Mouse (Mus musculus) forebrain, embryonic 10.5 days (tissue): Measurements from ENCODE around the gene Naa40. TPM values are rescaled to one million over a fixed set of nuclear protein-coding genes. Genes with fewer than 3 reads are reported as not detected.

Experiments
- DNase-seq: peaks from one replicate; pipeline ENCODE4 v3.0.0-alpha.2; 2017; ENCODE audit warnings: low spot score; ENCODE audit errors: extremely low spot score
- H3K27ac ChIP-seq: fragments of 300-500 bp; sonication (generic); 2 replicates; pipeline ENCODE4 v1.5.1; 2016; ENCODE audit warnings: mild to moderate bottlenecking
- H3K27me3 ChIP-seq: fragments of 300-500 bp; sonication (generic); 2 replicates; pipeline ENCODE4 v1.6.1; 2016; ENCODE audit warnings: mild to moderate bottlenecking; ENCODE audit not compliant: poor library complexity, severe bottlenecking
- H3K36me3 ChIP-seq: fragments of 300-500 bp; sonication (generic); replicated peaks from 2 replicates; pipeline ENCODE4 v1.6.1; 2016; ENCODE audit warnings: mild to moderate bottlenecking, moderate library complexity
- H3K4me1 ChIP-seq: fragments of 300-500 bp; sonication (generic); 2 replicates; pipeline ENCODE4 v1.6.1; 2016
- H3K4me3 ChIP-seq: fragments of 300-500 bp; sonication (generic); 2 replicates; pipeline ENCODE4 v1.5.1; 2016; ENCODE audit warnings: mild to moderate bottlenecking, moderate library complexity
- H3K9me3 ChIP-seq: fragments of 300-500 bp; sonication (generic); 2 replicates; pipeline ENCODE4 v1.6.1; 2016; ENCODE audit warnings: mild to moderate bottlenecking, moderate library complexity
- WGBS: fragments of 180-500 bp; shearing (Covaris S2); methylation state at CpG from one replicate; pipeline ENCODE4 v1.1.7; 2016; 5-methylcytosine and 5-hydroxymethylcytosine counted together
- polyA plus RNA-seq: library from polyadenylated mRNA; unstranded; fragments of >200 nt; fragmentation: Nextera tagmentation; extraction: Ambion mirVana; gene quantifications from 2 replicates; pipeline ENCODE4 v1.2.1, GENCODE M21; 2016

The Naa40 gene
- polyA plus RNA-seq, 1 experiment from 2014 or later = 106 TPM

DNA sequence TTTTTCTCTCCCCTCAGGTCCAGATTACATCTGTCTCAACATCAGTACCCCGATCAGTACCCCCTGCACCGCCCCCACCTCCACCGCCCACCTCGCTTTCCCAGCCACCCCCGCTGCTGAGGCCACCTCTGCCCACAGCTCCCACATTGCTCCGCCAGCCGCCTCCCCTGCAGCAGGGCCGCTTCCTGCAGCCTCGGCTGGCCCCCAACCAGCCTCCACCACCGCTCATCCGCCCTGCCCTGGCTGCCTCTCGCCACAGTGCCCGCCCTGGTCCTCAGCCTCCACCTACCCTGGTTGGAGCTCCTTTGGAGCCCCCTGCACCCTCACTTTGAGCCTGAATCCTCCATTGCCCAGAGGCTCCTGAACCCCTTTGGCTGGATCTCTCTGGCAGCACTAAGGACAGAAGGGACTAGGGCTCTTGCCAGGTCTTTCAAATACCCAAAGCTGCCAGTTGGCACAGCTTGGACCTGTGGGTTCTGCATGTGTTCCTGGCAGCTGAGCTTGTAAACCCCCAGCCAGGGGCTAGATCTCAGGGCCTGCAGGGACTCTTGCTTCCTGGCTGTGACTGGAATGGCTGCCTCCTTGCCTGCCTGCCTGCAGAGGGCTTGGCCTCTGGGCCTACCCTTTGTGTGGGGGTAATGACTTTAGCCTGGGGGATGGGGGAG lies 33.5 kb upstream of the Naa40 start:
- Histone ChIP-seq H3K9me3 (peaks cover 5% of the 10 kb centered on the region; the same call in 1 of the 2 replicates), H3K27ac (peak overlapping the region; percentile 61), H3K36me3 (peaks cover 100% of the 10 kb centered on the region), H3K27me3 (no peaks in the 10 kb centered on the region), H3K4me3 (peak overlapping the region; percentile 19; the same call in 1 of the 2 replicates), H3K4me1 (peaks cover 71% of the 10 kb centered on the region)
- no peak for DNase-seq
- WGBS = 85% methylated on average over 13 of the region's 13 CpGs

DNA sequence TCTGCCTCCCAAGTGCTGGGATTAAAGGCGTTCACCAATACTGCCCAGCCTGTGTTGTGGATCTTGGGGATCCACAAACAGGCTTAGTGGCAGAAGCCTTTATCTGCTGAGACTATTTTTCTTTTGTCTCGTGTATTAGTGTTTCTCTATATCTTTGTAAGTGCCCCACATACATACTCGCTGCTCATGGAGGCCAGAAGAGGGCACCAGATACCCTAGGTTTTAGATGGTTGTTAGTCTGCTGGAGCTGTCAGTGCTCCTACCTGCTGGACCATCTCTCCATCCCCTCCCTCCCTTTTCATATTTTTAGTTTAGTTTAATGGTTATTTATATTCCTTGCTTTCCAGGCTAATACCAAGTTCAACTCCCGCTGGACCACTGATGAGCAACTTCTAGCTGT lies 32.5 kb upstream of the Naa40 start:
- peaks cover 5% of the 10 kb centered on the region; the same call in 1 of the 2 replicates for H3K9me3 ChIP-seq
- no peak for DNase-seq
- peaks cover 90% of the 10 kb centered on the region for H3K36me3 ChIP-seq
- H3K27ac ChIP-seq = no peak overlapping the region
- peaks cover 79% of the 10 kb centered on the region for H3K4me1 ChIP-seq
- no peaks in the 10 kb centered on the region for H3K27me3 ChIP-seq
- 93% methylated on average over 4 of the region's 4 CpGs for WGBS
- no peak overlapping the region for H3K4me3 ChIP-seq

DNA sequence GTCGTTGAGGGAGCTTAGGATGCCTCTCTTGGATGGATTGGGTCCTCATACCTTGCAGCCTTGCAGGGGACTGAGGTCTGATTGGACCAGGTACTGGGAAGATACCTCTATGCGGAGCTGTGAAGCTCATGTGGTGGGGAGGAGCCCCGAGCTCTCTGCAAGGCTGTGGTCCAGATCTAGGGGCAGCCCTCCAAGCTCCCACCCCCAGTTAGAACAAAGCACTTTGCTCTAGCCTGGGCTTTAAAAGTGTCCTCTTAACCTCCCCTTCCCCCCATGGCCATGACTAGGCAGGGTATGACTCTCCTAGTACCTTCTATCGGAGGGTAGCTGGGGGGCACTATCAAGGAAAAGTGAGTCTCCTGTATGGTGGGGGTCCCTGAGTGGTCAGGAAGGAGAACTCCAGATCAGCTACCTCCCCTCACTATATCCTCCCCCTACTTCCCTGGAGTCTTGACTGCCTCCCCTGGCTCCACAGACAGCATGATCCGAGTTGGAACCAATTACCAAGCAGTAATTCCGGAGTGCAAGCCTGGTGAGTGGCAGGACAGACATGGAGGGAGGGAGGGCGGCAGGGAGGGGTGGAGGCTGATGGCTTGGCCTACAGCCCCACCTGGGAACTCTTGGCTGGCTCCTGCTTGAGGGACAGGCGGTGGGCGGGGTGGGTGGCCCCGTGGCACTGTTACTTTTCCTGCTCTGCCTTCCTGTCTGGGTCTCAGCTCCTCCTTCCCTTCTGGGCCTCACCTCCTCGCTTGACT lies 28.5 kb upstream of the Naa40 start:
- 13% methylated on average over 11 of the region's 11 CpGs for WGBS
- Histone ChIP-seq H3K27ac (peak overlapping the region; percentile 100), H3K27me3 (no peaks in the 10 kb centered on the region), H3K36me3 (peaks cover 50% of the 10 kb centered on the region), H3K9me3 (peaks cover 5% of the 10 kb centered on the region; the same call in 1 of the 2 replicates), H3K4me3 (peak overlapping the region; percentile 97), H3K4me1 (peaks cover 84% of the 10 kb centered on the region)
- no peak for DNase-seq

DNA sequence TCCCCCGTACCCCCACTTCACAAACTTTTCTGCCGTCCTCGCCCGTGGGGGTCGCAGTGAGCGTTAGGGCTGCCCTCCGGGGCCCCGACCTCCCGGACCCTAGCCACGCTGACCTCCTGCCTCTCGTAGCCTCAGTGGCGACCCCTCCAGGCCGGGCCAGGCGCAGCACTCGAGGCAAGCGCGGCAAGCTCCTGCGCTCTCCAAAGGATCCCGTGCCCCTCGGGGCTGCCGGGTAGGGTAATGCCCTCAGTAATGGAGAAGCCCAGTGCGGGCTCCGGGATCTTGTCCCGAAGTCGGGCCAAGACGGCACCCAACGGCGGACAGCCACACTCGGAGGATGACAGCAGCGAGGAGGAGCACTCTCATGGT lies 27.7 kb upstream of the Naa40 start:
- H3K27ac ChIP-seq = peak overlapping the region; percentile 100
- peaks cover 84% of the 10 kb centered on the region for H3K4me1 ChIP-seq
- peaks cover 5% of the 10 kb centered on the region; the same call in 1 of the 2 replicates for H3K9me3 ChIP-seq
- H3K27me3 ChIP-seq = no peaks in the 10 kb centered on the region
- H3K36me3 ChIP-seq = peaks cover 42% of the 10 kb centered on the region
- DNase-seq = peak; percentile 88
- peak overlapping the region; percentile 97 for H3K4me3 ChIP-seq
- under 1% methylated on average over 30 of the region's 30 CpGs for WGBS

DNA sequence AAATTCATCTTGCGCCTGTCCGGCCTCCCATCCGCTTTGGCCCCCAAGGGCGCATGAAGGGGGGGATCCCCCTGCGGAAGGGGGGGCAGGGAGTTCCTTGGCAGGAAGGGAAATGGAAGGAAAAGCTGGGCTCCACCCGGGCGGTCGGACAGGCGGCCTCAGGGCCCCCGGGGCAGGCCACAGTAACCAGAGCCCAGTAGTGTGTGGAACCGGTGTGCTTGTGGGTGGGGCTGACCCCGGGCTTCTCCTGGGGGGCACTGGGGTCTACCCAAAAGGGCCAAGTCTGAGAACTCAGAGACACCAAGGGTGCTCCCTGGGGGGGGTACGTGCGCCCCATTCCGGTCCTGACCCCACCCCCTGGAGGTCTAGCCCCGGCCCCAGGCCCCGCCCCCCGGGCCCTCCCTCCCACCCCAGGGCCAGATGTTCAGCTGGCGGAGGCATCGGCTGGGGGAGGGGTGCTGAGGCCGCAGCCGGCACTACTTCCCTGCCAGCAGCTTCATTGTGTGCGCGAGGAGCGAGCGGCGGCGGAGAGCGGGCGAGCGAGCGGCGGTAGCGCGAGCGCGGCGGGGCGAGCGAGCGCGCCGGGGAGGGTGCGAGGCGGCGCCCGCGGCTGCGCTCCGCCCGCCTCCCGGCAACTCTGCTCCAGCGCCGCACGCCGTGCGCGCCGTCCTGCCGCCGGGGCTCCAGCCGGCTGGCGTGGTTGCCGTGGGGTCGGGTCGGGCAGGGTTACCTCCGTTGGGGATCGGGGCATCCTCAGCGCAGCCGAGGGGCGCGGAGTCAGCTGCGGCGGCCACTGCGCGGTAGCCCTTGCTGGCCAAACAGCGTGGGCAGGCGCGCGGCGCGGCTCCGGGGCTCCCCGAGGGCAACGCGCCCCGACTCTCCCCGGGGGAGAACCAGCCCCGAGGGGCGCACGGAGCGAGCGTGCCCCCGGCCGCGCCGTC lies 27.1 kb upstream of the Naa40 start:
- under 1% methylated on average over 97 of the region's 97 CpGs for WGBS
- peaks cover 81% of the 10 kb centered on the region for H3K4me1 ChIP-seq
- H3K36me3 ChIP-seq = peaks cover 36% of the 10 kb centered on the region
- H3K4me3 ChIP-seq = peak overlapping the region; percentile 97
- no peaks in the 10 kb centered on the region for H3K27me3 ChIP-seq
- peaks cover 3% of the 10 kb centered on the region; the same call in 1 of the 2 replicates for H3K9me3 ChIP-seq
- peak overlapping the region; percentile 100 for H3K27ac ChIP-seq
- DNase-seq = peak; percentile 90

DNA sequence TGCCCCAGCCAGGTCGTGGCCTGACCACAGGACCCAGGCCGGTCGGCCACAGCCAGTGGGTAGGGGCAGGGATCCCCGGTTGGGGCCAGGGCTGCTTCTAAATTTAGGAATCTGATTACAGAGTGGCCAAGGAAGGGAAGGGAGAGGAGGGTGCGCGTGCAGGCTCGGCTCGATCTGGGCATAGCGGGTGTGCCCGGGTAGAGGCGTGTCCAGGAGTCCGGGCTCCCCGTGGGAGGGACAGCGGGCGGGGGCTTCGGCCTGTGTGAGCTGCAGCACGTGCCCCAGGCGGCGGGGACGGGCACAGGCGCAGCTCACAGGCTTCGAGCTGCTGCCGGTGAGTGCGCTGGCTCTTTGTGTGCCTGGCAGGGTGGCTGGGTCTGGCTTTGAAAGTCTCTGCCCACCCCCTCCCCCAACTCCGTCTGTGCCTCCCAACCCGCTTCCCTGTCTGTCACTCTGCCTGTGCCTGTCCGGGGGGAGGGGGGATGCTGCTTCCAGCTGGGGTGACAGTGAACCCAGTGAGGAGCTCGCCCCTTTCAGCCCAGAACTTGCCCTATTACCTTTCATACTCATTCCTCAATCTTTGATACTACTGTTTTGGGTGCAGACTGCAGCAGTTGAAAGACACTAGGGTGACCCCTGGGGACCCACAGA lies 26.2 kb upstream of the Naa40 start, which contains the start of gene Rcor2:
Gene Rcor2 (plus strand): TSS at position 235 of the 651 bp plus-strand sequence.
- Histone ChIP-seq H3K4me3 (peak within 1 kb of the TSS; percentile 97), H3K36me3 (peaks cover 27% of the 10 kb centered on the region), H3K9me3 (peaks cover 4% of the 10 kb centered on the region; the same call in 1 of the 2 replicates), H3K27ac (peak within 1 kb of the TSS; percentile 100), H3K27me3 (no peaks in the 10 kb centered on the region), H3K4me1 (peaks cover 74% of the 10 kb centered on the region)
- peak; percentile 87 for DNase-seq
- under 1% methylated on average over 28 of the region's 28 CpGs for WGBS

DNA sequence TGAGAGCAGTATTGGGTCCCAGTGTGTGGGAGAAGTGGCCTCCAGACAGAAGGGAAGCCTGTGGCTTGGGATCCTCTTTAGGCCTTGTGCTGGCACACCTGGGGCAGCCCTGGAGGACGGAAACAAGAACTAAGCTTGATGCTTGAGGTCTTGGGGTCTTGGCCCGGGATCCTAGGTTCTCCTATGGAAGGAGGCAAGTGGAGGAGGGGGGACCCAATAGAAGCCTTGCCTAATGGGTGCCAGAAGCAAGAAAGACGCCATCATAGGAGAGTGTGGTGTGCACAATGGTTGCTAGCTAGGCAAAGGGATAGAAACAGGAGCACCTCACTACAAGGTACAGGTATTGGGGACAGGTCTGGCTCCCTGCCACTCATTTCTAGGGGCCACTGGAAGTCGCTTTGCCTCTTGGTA lies 25.4 kb upstream of the Naa40 start:
- H3K36me3 ChIP-seq = peaks cover 20% of the 10 kb centered on the region
- H3K4me1 ChIP-seq = peaks cover 71% of the 10 kb centered on the region
- H3K27me3 ChIP-seq = no peaks in the 10 kb centered on the region
- WGBS = 20% methylated on average over 4 of the region's 4 CpGs
- peak overlapping the region; percentile 100 for H3K27ac ChIP-seq
- H3K9me3 ChIP-seq = peaks cover 7% of the 10 kb centered on the region; the same call in 1 of the 2 replicates
- peak; percentile 59 for DNase-seq
- H3K4me3 ChIP-seq = peak overlapping the region; percentile 97

DNA sequence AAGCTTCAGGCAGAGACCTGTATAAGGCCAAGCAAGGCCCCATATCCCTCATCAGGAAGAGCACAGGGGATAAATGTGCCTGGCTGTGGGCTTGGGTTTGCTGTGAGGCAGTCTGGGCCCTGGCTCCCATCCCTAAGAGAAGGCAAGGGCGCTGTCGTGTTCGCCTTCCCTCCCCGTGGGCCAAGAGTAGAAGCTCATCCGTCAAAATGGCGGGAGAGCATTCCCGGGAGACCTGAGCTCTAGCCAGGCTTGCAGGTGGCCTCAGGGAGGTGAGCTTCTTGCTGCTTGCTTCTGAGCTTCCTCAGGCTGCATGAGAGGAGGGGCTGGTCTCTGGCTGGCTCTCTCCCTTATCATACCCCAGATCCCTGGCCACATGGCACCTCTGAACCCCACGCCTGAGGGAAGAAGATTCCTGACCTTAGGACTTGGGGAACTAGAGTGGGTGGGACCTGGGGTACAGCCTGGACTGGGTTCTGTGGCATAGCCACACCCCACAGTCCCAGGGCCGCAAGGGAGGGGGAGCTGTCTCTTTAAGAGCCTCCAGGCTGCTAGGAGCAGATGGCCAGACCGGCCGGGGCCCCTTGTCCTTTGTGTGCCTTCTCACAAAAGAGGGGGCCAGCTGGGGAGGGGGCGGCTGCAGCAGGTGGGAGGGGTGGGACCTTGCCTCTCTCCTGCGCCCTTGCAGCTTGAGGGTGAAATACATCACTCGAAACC lies 24.7 kb upstream of the Naa40 start:
- WGBS = 7% methylated on average over 14 of the region's 14 CpGs
- DNase-seq = peak; percentile 83
- H3K4me3 ChIP-seq = peak overlapping the region; percentile 97
- H3K4me1 ChIP-seq = peaks cover 63% of the 10 kb centered on the region
- H3K36me3 ChIP-seq = peaks cover 12% of the 10 kb centered on the region
- no peaks in the 10 kb centered on the region for H3K27me3 ChIP-seq
- H3K9me3 ChIP-seq = peaks cover 7% of the 10 kb centered on the region; the same call in 1 of the 2 replicates
- H3K27ac ChIP-seq = peak overlapping the region; percentile 100

DNA sequence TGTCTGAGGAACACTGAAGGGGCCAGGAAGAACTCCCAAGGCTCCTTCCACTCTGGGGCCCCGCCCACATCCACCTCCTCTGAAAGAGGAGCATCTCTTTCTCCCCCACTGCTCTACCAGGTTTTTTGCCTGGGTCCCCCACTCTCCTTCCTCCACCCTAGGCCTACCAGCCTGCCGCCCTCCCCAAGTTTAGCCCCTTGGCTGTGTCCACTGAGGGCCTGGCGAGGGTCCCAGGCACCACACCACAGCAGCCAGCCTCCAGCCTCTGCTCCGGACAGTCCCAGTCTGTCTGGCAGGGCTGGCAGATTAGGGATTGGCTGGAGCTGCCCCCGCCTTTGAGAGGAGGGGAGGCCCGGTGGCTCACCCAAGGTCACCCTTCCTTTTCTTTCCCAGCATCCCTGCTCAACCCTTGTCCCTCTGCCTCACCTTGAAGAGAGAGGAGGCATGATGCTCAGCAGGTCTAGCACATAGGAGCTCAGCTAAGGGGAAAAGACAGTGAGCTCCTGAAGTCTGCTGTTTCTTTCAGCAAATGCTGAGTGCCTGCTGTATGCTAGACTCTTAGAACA lies 23.9 kb upstream of the Naa40 start:
- 9% methylated on average over 6 of the region's 6 CpGs for WGBS
- peak overlapping the region; percentile 100 for H3K27ac ChIP-seq
- peaks cover 4% of the 10 kb centered on the region for H3K36me3 ChIP-seq
- H3K9me3 ChIP-seq = peaks cover 7% of the 10 kb centered on the region; the same call in 1 of the 2 replicates
- no peaks in the 10 kb centered on the region for H3K27me3 ChIP-seq
- H3K4me3 ChIP-seq = peak overlapping the region; percentile 97
- peak; percentile 57 for DNase-seq
- H3K4me1 ChIP-seq = peaks cover 55% of the 10 kb centered on the region

DNA sequence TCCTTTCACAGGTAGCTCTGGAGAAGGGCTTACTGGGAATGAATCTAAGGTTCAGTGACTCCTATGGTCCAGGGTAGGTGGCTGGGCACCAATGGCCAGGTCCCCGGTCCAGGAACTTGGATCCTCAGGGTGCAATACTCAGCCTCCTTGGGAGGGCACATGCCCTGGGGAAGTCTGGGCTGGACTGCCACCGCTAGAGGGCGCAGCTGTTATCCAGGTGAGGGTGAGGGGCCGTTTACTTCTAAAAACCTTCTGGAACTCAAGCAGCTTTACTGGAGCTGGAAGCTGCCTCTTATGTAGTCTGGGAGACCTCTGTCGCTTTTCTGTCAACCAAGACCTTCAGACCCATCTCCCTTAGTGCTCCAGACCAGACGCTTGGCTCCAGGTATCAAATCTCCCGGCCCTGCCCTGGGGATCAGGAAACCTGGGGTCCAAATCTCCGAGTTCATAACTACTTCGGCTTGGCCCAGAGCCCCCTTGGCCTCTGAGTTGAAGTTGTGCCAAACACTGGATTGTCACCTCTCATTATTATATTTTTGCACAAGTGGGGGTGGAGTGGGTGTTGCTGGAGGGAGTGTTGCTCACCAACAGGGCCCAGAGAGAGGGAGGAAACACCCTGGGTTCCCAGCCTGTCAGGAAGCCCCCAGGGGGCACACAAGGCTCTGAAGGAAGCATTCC lies 23.2 kb upstream of the Naa40 start:
- Histone ChIP-seq H3K36me3 (no peaks in the 10 kb centered on the region), H3K4me1 (peaks cover 49% of the 10 kb centered on the region), H3K27me3 (no peaks in the 10 kb centered on the region), H3K4me3 (peak overlapping the region; percentile 97; the same call in 1 of the 2 replicates), H3K9me3 (peaks cover 7% of the 10 kb centered on the region; the same call in 1 of the 2 replicates), H3K27ac (peak overlapping the region; percentile 100)
- peak; percentile 81 for DNase-seq
- WGBS = 18% methylated on average over 9 of the region's 9 CpGs

DNA sequence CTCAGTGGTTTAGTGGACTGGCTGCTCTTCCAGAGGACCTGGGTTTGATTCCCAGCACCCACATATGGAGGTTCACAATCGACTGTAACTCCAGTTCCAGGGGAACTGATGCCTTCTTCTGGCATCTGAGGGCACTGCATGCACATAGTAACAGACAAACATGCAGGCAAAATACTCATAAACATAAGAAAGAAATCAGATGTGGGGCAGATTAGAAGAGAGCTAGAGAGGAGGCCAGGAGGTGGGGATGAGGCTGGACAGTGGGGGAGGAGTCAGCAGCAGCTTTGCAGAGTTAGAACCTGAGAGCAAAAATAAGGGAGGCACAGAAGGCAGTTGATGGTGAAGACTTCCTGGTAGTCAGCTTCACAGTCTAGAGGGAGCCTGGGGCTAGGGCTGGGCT lies 21.6 kb upstream of the Naa40 start:
- H3K36me3 ChIP-seq = no peaks in the 10 kb centered on the region
- WGBS = 78% methylated on average over 1 of the region's 1 CpGs
- peaks cover 38% of the 10 kb centered on the region for H3K4me1 ChIP-seq
- H3K9me3 ChIP-seq = peaks cover 7% of the 10 kb centered on the region; the same call in 1 of the 2 replicates
- DNase-seq = no peak
- H3K27me3 ChIP-seq = no peaks in the 10 kb centered on the region
- no peak overlapping the region for H3K27ac ChIP-seq
- no peak overlapping the region for H3K4me3 ChIP-seq
